Mouse (Mus musculus): ENCODE results near the gene Trub1.

The Trub1 gene

DNA sequence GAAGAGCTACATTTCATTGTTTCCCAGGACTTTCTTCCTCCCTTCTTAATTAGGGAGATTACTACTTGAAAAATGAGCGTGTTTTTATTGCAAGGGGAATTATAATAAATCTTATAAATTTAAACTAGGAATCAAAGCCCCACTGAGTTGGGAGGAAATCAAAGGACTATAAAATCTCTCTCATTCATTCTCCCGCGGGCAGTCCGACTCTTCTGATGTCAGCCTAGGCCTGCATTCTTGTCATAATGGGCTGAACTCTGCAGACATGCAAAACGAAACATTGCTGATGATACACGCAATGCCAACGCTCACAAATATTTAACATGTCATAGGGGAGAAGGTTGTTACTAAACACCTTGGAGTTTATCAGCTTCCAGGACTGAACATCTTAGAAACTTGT is 15.7 kb upstream of the Trub1 start:
- in situ Hi-C loops (cut with MboI, MseI), result no loop called here

DNA sequence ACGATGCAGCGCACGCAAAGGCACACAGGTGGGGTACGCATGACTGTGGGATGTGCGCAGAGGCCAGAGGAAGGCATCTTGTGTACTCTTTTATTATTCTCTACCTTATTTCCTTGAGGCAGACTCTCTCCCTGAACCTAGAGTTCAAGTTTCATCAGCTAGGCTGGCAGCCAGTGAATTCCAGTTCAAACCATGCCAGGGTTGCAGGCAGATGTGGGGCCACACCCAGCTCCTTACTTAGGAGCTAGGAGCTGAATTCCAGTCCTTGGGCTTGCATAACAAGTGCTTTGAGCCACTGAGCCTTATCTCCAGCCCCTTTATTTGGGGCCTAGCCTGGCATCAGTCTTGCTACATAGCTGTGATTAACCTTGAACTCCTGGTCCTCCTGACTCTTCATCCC is 13.4 kb upstream of the Trub1 start:
- in situ Hi-C loops (cut with MboI, MseI), result no loop called here

DNA sequence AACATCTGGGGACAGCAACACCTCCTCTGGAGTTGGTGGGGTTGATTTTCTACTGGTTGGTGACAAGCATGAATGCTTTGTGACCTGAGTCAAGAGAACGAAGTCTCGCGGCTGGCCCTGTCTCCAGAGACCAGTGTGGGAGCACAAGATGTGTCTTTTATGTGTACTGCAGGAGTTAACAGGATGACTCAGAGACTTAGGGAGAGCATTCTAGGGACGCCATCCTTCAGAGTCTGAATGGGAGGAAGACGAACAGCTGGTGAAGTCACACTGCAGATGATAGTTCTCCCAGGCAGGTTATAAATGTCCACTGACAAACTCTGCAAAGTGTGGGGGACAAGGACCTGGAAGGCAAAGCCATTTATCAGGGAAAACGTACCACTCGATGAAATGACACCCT is 11.2 kb upstream of the Trub1 start:
- in situ Hi-C loops (cut with MboI, MseI), result no loop called here

DNA sequence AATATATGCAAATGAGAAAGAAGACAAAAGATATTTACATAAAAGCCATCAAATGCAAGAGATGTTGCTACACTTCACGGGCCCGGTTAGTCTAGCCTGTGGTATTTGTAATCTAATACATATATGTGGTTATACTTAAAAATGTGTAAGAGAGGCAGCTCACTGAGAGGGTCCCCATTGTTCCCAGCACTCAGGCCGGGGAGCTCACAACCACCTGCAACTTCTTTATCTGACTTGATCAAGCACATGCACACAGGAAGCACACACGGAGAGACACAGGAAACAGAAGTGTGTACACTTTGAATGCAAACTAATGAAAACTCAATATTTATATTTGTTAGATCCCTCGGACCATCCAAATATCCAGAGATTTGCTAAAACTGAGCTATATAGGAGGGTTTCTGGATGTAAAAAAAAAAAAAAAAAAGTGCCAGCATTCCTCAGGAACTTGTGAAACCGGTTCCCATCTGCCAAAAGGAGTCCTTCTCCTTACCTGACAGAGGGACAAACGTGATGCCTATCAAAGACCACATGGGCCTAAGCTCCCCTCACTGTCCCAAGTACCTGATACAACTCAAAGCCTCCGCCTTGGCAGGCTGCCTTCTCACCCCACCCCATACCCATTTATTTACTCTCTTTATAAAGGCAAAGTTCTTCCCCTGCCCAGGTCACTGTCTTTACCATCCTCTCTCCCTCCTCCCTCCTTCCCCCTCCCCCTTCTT is 9.6 kb upstream of the Trub1 start:
- in situ Hi-C loops (cut with MboI, MseI), result no loop called here

DNA sequence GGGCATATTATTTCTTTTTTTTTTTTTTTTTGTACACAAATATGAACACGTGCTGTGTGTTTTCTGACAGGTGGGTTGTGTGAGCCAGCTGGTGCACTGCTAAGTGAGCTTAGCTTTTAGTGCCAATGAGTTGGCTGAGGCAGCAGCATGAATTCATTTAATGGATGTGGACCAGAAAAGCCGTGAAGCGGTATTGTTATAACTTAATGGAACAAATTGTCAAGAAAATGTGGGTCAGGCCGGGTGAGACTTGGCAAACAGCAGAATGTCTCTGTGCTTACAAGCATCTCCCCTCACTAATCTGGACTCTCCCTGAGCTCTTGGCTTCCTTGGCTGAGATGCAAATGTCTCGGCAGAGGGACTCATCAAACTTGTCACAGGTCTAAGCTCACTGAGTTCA is 7.7 kb upstream of the Trub1 start:
- in situ Hi-C loops (cut with MboI, MseI), result no loop called here

DNA sequence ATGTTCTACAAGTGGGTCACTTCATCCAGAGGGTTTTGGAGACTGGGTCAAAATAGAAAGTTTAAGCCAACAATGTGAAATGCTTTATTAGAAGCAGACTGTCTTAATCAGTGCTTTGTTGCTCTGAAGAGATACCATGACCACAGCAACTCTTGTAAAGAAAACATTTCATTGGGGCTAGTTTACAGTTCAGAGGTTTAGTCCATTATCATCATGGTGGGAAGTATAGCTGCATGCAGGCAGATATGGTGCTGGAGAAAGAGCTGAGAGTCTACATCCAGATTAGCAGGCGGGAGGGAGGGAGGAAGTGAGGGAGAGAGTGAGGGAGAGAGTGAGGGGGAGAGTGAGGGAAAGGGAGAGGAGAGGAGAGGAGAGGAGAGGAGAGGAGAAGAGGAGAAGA is 1.9 kb upstream of the Trub1 start:
- in situ Hi-C loops (cut with MboI, MseI), result loop anchor here in 1 of 2 experiments (10.0 kb wide), 1 partner anchor 46 kb away; no protein-coding TSS in a partner anchor

DNA sequence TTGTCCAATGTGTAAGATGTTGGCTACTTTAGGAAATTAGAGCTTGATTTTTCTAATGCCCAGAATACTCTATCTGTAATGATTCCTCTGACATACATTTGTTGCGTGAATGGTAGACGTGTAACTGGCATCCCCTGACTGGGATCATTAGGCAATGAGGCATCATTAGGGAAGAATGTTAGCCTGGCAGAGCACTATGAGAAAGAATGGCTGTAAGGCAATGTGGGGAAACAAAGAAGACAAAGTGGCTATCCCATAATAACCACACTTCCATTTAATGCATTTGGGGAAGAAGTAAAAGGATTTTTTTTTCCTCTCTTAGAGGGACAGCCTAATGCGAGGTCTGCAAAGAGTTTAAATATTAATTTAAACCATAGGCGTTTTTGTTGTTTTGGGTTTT is 950 bp upstream of the Trub1 start:
- in situ Hi-C loops (cut with MboI, MseI), result loop anchor here in 1 of 2 experiments (10.0 kb wide), 1 partner anchor 47 kb away; no protein-coding TSS in a partner anchor

DNA sequence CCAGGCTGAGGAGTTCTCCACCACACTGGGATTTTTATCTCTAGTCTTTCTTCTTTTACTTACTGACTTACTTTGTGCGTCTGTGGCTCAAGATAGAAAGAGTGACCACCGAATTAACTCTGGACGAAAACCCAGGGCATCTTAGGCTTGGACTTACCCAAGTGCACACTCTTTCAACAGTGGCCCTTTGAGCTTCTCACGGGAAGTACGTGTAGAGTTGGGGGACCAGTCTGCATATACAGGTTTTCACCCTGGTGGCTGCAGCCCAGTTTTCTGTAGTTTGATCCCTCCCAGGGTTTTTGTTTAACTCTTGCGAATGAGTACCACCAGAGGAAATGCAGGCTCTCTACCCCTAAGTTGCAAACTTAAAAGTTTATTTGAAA is 497 bp downstream of the Trub1 start:
- in situ Hi-C loops (cut with MboI, MseI), result loop anchor here in 1 of 2 experiments (10.0 kb wide), 1 partner anchor 48 kb away; no protein-coding TSS in a partner anchor

DNA sequence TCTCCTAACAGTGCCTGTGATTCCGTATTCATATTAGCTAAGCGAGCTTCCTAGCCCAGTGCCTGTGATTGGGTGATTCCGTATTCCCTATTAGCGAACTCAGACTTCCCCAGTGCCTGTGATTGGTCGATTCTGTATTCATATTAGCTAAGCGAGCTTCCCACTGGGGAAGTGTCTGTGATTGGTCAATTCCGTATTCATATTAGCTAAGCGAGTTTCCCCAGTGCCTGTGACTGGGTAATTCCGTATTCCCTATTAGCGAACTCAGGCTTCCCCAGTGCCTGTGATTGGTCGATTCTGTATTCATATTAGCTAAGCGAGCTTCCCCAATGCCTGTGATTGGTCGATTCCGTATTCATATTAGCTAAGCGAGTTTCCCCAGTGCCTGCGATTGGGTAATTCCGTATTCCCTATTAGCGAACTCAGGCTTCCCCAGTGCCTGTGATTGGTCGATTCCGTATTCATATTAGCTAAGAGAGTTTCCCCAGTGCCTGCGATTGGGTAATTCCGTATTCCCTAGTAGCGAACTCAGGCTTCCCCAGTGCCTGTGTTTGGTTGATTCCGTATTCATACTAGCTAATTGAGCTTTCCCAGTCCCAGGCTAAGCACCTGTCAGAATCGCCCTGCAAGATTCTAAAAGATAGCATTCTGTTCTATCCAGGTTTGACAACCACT is 2.7 kb downstream of the Trub1 start:
- in situ Hi-C loops (cut with MboI, MseI), result loop anchor here (5.0 to 10.0 kb wide), 2 partner anchors 48 to 51 kb away; no protein-coding TSS in a partner anchor

DNA sequence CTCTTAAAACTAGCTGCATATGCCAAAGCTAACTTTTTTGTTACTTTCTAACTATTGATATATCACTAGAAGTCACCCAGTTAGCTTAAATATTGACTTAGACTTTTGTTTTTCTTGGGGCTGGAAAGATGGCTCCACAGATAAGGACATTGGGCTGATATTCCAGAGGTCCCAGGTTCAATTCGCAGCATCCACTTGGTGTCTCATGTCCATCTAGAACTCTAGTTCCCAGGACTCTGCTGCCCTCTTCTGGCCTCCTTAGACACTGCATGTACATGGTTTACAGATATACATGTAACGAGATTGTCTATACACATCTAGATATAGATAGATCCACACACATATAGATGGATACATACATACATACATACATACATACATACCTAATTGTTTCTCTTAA is 4.4 kb downstream of the Trub1 start:
- in situ Hi-C loops (cut with MboI, MseI), result loop anchor here (5.0 to 10.0 kb wide), 2 partner anchors 50 to 52 kb away; no protein-coding TSS in a partner anchor

DNA sequence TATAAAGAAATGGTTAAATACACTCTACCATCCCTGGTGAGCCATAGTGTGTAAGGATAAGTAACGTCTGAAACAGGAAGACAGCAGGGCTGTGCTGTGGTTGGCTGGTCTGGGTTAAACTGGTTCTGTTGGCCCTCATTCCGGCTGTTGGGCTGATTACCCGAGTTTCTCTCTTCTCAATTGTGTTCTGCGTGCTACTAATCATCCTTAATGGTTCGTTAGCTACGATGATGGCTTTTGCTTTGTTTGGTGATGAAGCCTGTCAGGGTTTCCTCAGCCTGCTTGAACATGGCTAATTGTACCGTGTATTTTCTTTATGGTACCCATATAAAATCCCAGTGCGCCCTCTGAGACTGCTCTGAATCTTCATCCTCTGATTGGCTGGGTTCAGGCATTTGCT is 11.0 kb downstream of the Trub1 start:
- in situ Hi-C loops (cut with MboI, MseI), result no loop called here

DNA sequence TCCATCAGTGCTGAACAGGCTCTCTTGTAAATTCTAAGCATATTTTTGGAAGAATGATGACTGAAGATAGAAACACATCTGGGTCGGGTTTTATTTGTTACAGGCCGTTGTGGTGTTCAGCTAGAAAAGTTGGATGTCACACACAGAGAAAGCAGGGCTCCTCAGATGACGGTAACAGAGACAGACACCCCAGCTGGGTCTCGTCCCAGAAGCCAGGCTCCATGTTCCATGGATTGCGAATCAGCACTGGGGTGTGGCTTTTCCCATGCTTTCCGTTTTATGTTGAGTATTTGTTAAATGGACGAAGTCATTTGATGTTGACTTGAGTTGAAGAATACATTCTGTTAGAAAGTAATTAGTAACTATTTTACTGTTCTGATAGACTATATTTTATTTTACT is 13.0 kb downstream of the Trub1 start:
- in situ Hi-C loops (cut with MboI, MseI), result no loop called here

DNA sequence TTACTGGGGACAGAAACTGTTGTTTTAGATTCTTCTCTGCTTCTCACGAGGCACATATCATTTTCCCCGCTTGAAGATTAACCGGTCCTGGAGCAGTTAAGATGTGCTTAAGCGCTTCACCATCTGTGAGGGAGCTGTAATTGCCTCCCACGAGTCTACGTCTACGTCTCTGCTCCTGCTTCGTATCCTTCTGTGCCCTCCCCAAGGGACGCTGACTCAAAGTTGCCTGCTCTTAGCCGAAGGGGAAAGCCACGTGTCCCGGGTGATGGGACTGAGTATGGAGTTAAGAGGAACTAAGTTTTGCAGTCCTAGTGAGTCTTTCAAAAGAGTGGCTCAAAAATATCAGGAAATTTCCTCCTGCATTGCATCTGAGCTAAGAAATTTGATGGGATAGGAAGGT is 18.3 kb downstream of the Trub1 start:
- in situ Hi-C loops (cut with MboI, MseI), result no loop called here

DNA sequence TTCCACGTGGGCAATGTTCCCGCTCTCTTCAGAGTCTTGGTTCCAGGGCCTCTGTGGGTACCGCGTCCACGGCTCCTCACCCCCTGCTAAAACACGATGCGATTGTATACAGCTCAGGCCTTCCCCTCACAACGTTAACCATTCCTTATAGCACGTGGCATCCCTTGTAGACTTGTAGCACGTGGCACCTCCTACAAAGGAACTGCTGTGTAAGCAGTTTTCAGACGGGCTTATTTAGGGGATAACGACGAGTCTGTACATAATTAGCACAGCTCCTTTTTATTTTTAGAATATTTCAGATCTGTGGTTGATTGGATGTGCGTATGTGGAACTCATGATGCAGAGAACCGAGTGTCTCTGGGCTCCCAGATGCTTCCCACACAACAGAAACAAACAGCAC is 19.5 kb downstream of the Trub1 start:
- in situ Hi-C loops (cut with MboI, MseI), result no loop called here

DNA sequence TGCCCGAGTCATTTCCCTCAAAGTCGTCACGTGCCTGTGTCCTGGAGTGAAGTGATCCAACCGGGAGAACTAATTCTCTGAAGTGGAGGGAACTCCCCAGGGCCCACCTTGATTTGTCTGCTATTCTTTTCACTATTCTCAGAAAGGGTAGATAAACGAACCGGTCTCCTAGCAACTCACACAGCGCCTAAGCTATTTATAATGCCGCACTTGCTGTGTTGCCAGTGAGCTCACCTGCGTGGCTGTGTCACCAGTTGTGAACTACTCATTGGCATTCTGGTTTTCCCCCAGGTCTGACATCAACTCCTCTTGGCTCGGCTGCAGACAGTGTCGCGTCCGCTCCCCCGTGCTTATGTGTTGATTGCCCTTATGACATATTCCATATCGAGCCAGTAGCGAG is 20.6 kb downstream of the Trub1 start:
- in situ Hi-C loops (cut with MboI, MseI), result no loop called here

DNA sequence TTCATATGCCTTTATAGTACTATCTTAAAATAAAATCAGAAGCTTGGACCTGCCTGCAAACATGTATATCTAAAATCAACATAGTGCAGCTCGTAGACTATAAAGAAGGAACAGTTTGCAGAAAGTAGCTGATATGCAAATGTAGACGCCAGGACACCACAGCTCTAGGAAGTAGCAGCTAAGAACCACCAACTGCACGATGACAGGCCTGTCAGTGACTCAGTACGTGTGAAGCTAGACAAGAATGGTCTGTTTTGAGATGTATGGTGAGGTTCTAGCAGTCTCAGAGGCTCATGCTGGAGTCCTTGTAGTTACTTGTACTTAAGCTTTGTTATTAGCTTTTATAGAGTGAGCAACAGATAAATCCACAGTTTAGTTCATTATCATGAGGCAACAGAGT is 22.6 kb downstream of the Trub1 start:
- in situ Hi-C loops (cut with MboI, MseI), result no loop called here

DNA sequence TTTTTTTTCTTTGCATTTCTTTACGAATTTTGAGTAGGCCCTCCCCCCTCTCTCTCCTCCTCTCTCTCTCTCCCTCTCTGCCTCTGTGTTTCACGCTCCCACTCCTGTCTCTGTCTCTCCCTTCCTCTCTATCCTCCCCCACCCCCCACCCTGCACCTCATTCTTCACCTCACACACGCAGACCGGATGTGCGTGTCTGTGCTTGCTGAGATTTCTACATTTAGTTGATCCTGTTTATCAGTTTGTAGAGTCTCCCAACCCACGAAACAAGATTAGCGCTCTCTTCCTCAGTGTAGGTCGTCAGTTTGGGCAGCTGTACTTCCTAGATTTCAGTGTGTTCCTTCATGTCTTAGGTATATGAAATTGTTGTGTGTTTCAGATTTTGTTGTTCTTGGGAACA is 24.6 kb downstream of the Trub1 start:
- in situ Hi-C loops (cut with MboI, MseI), result no loop called here

DNA sequence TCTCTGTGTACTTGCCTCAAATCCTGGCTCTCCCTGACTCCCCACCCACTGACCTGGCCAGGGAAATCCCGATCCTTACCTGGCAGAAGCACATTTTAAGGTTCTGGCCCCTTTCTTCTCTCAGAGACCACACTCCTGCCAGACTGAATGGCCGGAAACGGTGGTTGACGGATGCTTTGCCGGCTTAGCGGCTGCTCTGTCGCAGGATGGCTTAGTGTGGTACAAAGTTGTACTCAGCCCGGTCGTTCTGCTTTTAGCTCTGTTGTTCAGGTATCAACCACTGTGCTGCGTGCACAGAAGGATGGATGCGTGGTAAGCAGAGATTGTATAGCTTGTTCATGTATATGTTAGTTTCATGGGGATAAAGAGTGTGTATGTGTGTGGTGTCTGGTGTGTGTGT is 25.3 kb downstream of the Trub1 start:
- in situ Hi-C loops (cut with MboI, MseI), result no loop called here

DNA sequence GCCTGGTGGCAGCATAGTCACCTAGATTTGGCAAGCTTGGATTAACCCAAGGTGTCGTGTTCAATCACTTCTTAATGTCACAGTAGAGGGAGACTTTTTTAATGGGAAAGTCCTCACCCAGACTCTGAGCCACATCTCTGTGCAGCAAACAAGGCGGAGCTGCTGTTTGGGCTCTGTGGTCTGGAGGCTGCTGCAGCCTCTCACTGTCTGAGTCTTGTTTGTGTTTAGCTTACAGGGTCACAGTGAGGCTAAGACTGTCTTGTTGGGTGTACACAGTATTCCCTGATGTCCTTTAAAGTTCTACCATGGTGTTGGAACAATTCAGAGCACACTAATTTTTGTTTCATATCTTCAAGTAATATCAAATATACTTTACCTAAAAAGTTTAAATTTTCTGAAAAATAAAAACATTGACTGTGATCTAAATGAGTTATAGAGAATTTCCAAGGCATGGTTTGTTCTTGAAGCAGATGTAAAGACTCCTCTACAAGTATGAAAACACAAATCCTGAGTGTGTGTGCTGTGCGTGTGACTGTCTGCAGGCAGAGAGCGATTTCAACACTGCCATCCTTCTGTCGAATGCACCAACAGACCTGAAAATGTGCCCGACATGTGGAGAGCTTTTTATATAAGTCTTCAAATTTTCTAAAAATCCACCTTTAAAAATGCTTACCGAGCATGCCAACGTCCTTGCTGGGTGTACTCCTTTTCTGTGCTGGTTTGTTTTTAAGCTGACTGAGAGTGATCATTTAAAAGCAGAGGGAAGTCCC is 27.4 kb downstream of the Trub1 start:
- in situ Hi-C loops (cut with MboI, MseI), result no loop called here

DNA sequence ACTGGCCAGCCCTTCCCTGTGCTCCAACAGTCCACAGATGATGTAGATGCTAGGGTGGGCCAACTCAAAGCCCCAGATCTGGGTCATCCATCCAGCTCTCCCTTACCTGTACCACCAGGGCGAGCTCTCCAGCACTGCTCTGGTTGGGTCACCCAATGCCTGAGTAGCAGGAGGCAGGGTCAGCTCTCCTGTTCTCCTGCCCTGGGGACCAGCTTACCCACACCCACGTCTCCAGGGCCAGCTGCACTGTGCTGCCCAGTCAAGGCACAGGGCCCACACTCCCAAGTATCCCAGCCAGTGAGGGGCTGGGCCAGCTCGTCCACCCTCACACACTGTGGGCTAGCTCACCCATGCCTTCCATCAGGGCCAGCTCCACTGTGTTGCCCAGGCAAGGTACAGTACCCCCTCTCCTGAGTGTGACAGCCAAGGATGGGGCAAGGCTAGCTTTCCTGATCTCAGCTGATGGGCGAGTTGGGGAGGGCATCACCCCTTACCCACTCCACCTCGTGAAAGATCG is 29.1 kb downstream of the Trub1 start:
- in situ Hi-C loops (cut with MboI, MseI), result no loop called here

DNA sequence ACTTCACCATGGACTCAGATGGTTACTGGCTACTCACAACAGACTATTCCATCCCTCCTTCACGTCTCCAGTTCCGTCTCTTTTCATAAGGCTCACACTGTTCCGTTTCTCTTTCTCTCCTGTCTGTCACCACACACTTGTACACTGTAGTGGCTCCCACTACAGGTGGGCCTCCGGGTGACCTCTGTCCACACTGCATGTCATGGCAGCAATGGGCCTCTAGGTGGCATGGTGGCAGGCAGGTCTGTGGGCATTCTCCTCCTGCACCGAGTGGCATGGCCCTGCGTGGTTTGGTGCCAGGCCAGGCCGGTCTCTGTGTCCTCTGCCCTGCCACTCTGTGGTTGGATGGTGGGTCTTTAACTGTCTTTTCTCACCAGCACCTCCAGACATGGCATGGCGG is 30.1 kb downstream of the Trub1 start:
- in situ Hi-C loops (cut with MboI, MseI), result no loop called here

DNA sequence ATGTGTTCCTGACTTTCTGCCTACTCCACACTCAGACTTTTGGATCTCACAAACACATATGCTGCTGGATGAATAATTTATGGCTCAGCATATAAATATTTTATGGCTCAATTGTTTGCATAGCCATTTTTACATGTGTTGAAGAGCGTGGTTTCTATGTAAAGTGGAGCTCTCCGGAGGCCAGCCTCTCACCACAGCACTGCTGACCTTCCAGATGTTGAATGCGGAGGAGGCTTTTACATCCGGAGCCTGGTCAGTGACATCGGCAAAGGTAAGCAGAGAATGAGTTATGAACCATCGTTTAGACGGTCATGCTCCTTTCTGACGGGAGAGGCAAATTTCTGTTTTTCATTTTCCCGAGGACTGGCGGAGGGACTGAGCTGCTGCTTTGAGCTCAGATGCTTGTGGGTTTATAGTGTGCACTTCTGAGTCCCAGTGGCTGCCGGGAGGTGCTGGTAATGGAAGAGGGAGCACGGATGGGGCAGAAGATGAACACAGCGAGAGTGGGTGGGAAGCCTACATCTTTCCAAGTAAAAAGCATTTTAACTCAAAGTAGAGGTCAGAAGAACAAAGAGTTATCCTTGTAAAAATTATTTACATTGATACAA is 34.4 kb downstream of the Trub1 start:
- in situ Hi-C loops (cut with MboI, MseI), result loop anchor here (5.0 kb wide), 2 partner anchors 100 to 155 kb away; no protein-coding TSS in a partner anchor

Measured in T-helper 17 cell (primary cell).